Mouse (Mus musculus) C2C12 (cell line): ENCODE data around the gene Igfn1. TPM values are rescaled to one million over a fixed set of nuclear protein-coding genes. Genes with fewer than 3 reads are reported as not detected.

ENCODE experiments used
- H3K27me3 ChIP-seq: one replicate; pipeline ENCODE4 v1.6.1; 2011; ENCODE audit not compliant: control insufficient read depth, insufficient read depth, insufficient read length
- H3K36me3 ChIP-seq: one replicate; pipeline ENCODE4 v1.6.1; 2011; ENCODE audit not compliant: control insufficient read depth, insufficient read depth
- H3K4me3 ChIP-seq: one replicate; pipeline ENCODE4 v1.5.1; 2011; ENCODE audit warnings: mild to moderate bottlenecking, control low read depth; ENCODE audit not compliant: poor library complexity, insufficient read depth, severe bottlenecking
- H3K79me2 ChIP-seq: one replicate; pipeline ENCODE4 v1.6.1; 2011; ENCODE audit not compliant: control insufficient read depth, insufficient read depth
- H3K79me3 ChIP-seq: one replicate; pipeline ENCODE4 v1.6.1; 2011; ENCODE audit warnings: low read depth, control low read depth
- H3ac ChIP-seq: one replicate; pipeline ENCODE3; 2011; ENCODE audit warnings: low read depth; ENCODE audit not compliant: control insufficient read depth, insufficient read length
- CEBPB ChIP-seq: IDR thresholded peaks from one replicate; pipeline ENCODE4 v1.6.1; 2011; ENCODE audit warnings: low read depth, mild to moderate bottlenecking, control low read depth, moderate library complexity
- CTCF ChIP-seq: IDR thresholded peaks from one replicate; pipeline ENCODE4 v1.5.1; 2011; ENCODE audit not compliant: control insufficient read depth, insufficient read depth, insufficient read length
- FOSL1 ChIP-seq: IDR thresholded peaks from one replicate; pipeline ENCODE4 v1.8.0; 2011; ENCODE audit warnings: mild to moderate bottlenecking, low read length; ENCODE audit not compliant: poor library complexity, insufficient read depth, severe bottlenecking
- MAX ChIP-seq: IDR thresholded peaks from one replicate; pipeline ENCODE4 v1.6.1; 2011; ENCODE audit warnings: mild to moderate bottlenecking, control low read depth
- MYOD1 ChIP-seq: IDR thresholded peaks from one replicate; pipeline ENCODE4 v1.6.1; 2011; ENCODE audit warnings: low read depth; ENCODE audit not compliant: control insufficient read depth, insufficient read length
- MYOG ChIP-seq: IDR thresholded peaks from one replicate; pipeline ENCODE4 v1.6.1; 2011; ENCODE audit not compliant: control insufficient read depth, insufficient read length; ENCODE audit errors: extremely low read depth
- USF1 ChIP-seq: IDR thresholded peaks from one replicate; pipeline ENCODE4 v1.6.1; 2011; ENCODE audit warnings: low read depth, mild to moderate bottlenecking, control low read depth, moderate library complexity
- polyA plus RNA-seq: library from polyadenylated mRNA; unstranded; fragments of >200 nt; fragmentation: generic; extraction: Trizol; gene quantifications from one replicate; pipeline ENCODE4 v1.2.1, GENCODE M21; 2012; ENCODE audit warnings: missing spikeins

The Igfn1 gene
- polyA plus RNA-seq, 1 experiment = 0.06 TPM

GRCm38 (mm10) chr1:135909381-135909780, 96.8 kb downstream of the Igfn1 start:
- H3ac ChIP-seq = no peak overlapping the region
- no peaks in the 10 kb centered on the region for H3K36me3 ChIP-seq
- H3K79me3 ChIP-seq = no peaks in the 10 kb centered on the region
- H3K79me2 ChIP-seq = no peaks in the 10 kb centered on the region
- no peak overlapping the region for H3K4me3 ChIP-seq
- no peaks in the 10 kb centered on the region for H3K27me3 ChIP-seq
- TF ChIP-seq CEBPB (no peak), MAX (no peak), MYOD1 (no peak), CTCF (no peak), FOSL1 (no peak), USF1 (no peak), MYOG (no peak)

- TF ChIP-seq MAX (no peak), USF1 (no peak), CTCF (no peak), CEBPB (no peak), FOSL1 (no peak), MYOG (no peak)
- Histone ChIP-seq H3K4me3 (no peak overlapping the region), H3ac (no peak overlapping the region), H3K36me3 (no peaks in the 10 kb centered on the region), H3K27me3 (no peaks in the 10 kb centered on the region), H3K79me3 (no peaks in the 10 kb centered on the region), H3K79me2 (no peaks in the 10 kb centered on the region)
Observed at GRCm38 (mm10) chr1:135906736-135907135, 99.4 kb downstream of the Igfn1 start.

Other genes starting within 250 kb of the Igfn1 start
- 318 TPM for gene Phlda3, start 240.2 kb downstream of the Igfn1 start, polyA plus RNA-seq
- gene Tnni1, start 226.9 kb downstream of the Igfn1 start, polyA plus RNA-seq = 44.6 TPM
- 0.48 TPM for gene Lad1, start 187.7 kb downstream of the Igfn1 start, polyA plus RNA-seq
- gene Tnnt2, start 170.0 kb downstream of the Igfn1 start, polyA plus RNA-seq = 167 TPM
- 6.4 TPM for gene Pkp1, start 87.1 kb downstream of the Igfn1 start, polyA plus RNA-seq
- 60.3 TPM for gene Tmem9, start 1.8 kb upstream of the Igfn1 start, polyA plus RNA-seq
- gene Ascl5, start 44.5 kb upstream of the Igfn1 start, polyA plus RNA-seq = not detected
- 0.23 TPM for gene Cacna1s, start 46.4 kb upstream of the Igfn1 start, polyA plus RNA-seq
- gene Kif21b, start 125.0 kb upstream of the Igfn1 start, polyA plus RNA-seq = 0.66 TPM
- not detected for gene Mroh3, start 206.5 kb upstream of the Igfn1 start, polyA plus RNA-seq
- gene Inava, start 227.9 kb upstream of the Igfn1 start, polyA plus RNA-seq = 7.6 TPM